Mouse (Mus musculus) C2C12 (cell line): ENCODE measurements around the gene Tmed4.

Experiments used
- CTCF ChIP-seq: IDR thresholded peaks from one replicate; pipeline ENCODE4 v1.5.1; 2011; ENCODE audit not compliant: control insufficient read depth, insufficient read depth, insufficient read length
- FOSL1 ChIP-seq: IDR thresholded peaks from one replicate; pipeline ENCODE4 v1.8.0; 2011; ENCODE audit warnings: mild to moderate bottlenecking, low read length; ENCODE audit not compliant: poor library complexity, insufficient read depth, severe bottlenecking
- USF1 ChIP-seq: IDR thresholded peaks from one replicate; pipeline ENCODE4 v1.6.1; 2011; ENCODE audit warnings: low read depth, mild to moderate bottlenecking, control low read depth, moderate library complexity

- TF ChIP-seq FOSL1 (no peak), USF1 (no peak), CTCF (no peak)
Observed at GRCm38 (mm10) chr11:6233025-6233424, 41.6 kb downstream of the Tmed4 start.
